Mouse (Mus musculus): ENCODE results near the gene B830017H08Rik. TPM values are rescaled to one million over a fixed set of nuclear protein-coding genes. Genes with fewer than 3 reads are reported as not detected.
A peak's percentile ranks its signal among the peaks of the same experiment; 100 is the strongest.

Gene B830017H08Rik
- total RNA-seq, 2 experiments from 2014 or later = 3.4 to 4.1 TPM

GRCm38 (mm10) chr16:17865293-17865692 lies 32.4 kb downstream of the B830017H08Rik start:
- TF ChIP-seq CTCF (IDR thresholded peaks at IDR 0.05) = no peak
- DNase-seq (ENCODE audit: extremely low spot score in 1 of 2, low spot score in 2 of 2) = no peak
- Histone ChIP-seq H3K27ac (no peak overlapping the region), H3K4me3 (no peak overlapping the region)
- intact Hi-C loops (cut with DNase I) = no loop called here

GRCm38 (mm10) chr16:17865770-17866169 lies 32.8 kb downstream of the B830017H08Rik start:
- TF ChIP-seq CTCF (IDR thresholded peaks at IDR 0.05) = no peak
- intact Hi-C loops (cut with DNase I) = no loop called here
- no peak for DNase-seq (ENCODE audit: extremely low spot score in 1 of 2, low spot score in 2 of 2)
- no peak overlapping the region for H3K4me3 ChIP-seq
- no peak overlapping the region for H3K27ac ChIP-seq

GRCm38 (mm10) chr16:17871248-17871647 lies 38.3 kb downstream of the B830017H08Rik start:
- Histone ChIP-seq H3K4me3 (no peak overlapping the region), H3K27ac (no peak overlapping the region)
- intact Hi-C loops (cut with DNase I) = no loop called here
- no peak for TF ChIP-seq CTCF (IDR thresholded peaks at IDR 0.05)
- DNase-seq (ENCODE audit: extremely low spot score in 1 of 2, low spot score in 2 of 2) = no peak

GRCm38 (mm10) chr16:17872995-17873394 lies 40.1 kb downstream of the B830017H08Rik start:
- intact Hi-C loops (cut with DNase I) = no loop called here
- no peak for DNase-seq (ENCODE audit: extremely low spot score in 1 of 2, low spot score in 2 of 2)
- TF ChIP-seq CTCF (IDR thresholded peaks at IDR 0.05) = no peak

GRCm38 (mm10) chr16:17875174-17875573 lies 42.3 kb downstream of the B830017H08Rik start:
- no peak for DNase-seq (ENCODE audit: extremely low spot score in 1 of 2, low spot score in 2 of 2)
- intact Hi-C loops (cut with DNase I) = no loop called here
- H3K27ac ChIP-seq = no peak overlapping the region

More at GRCm38 (mm10) chr16:17872995-17873394, 40.1 kb downstream of the B830017H08Rik start:
- no peak overlapping the region for H3K4me3 ChIP-seq
- H3K27ac ChIP-seq = no peak overlapping the region

GRCm38 (mm10) chr16:17876096-17876495 lies 43.2 kb downstream of the B830017H08Rik start:
- no peak for DNase-seq (ENCODE audit: extremely low spot score in 1 of 2, low spot score in 2 of 2)
- Histone ChIP-seq H3K27ac (no peak overlapping the region), H3K4me3 (no peak overlapping the region)
- TF ChIP-seq CTCF (IDR thresholded peaks at IDR 0.05) = no peak
- intact Hi-C loops (cut with DNase I) = no loop called here

More at GRCm38 (mm10) chr16:17875174-17875573, 42.3 kb downstream of the B830017H08Rik start:
- H3K4me3 ChIP-seq = no peak overlapping the region
- TF ChIP-seq CTCF (IDR thresholded peaks at IDR 0.05) = no peak

- 0 out of 2 replicates have a peak overlapping the region, but pooled peaks have one; percentile 26 for H3K27ac ChIP-seq
- no peak for DNase-seq (ENCODE audit: extremely low spot score in 1 of 2, low spot score in 2 of 2)
Observed at GRCm38 (mm10) chr16:17879571-17879970, 46.6 kb downstream of the B830017H08Rik start.

GRCm38 (mm10) chr16:17882196-17882595 lies 49.3 kb downstream of the B830017H08Rik start:
- DNase-seq (ENCODE audit: extremely low spot score in 1 of 2, low spot score in 2 of 2) = no peak
- Histone ChIP-seq H3K4me3 (no peak overlapping the region), H3K27ac (no peak overlapping the region)
- TF ChIP-seq CTCF (IDR thresholded peaks at IDR 0.05) = no peak
- intact Hi-C loops (cut with DNase I) = no loop called here

More at GRCm38 (mm10) chr16:17879571-17879970, 46.6 kb downstream of the B830017H08Rik start:
- intact Hi-C loops (cut with DNase I) = no loop called here
- no peak overlapping the region for H3K4me3 ChIP-seq
- TF ChIP-seq CTCF (IDR thresholded peaks at IDR 0.05) = no peak

- intact Hi-C loops (cut with DNase I) = no loop called here
- TF ChIP-seq CTCF (IDR thresholded peaks at IDR 0.05) = no peak
- DNase-seq (ENCODE audit: extremely low spot score in 1 of 2, low spot score in 2 of 2) = no peak
- Histone ChIP-seq H3K4me3 (no peak overlapping the region), H3K27ac (no peak overlapping the region)
Observed at GRCm38 (mm10) chr16:17884116-17884515, 51.2 kb downstream of the B830017H08Rik start.

Other genes starting within 250 kb of the B830017H08Rik start
- gene Slc7a4, start 249.9 kb upstream of the B830017H08Rik start, total RNA-seq (2021) = 10 to 100 TPM; 82.7 to 83.0 TPM
- gene Smpd4, start 213.8 kb upstream of the B830017H08Rik start, total RNA-seq (2021) = 10 to 100 TPM; 73.7 to 82.8 TPM
- gene Ccdc74a, start 186.7 kb upstream of the B830017H08Rik start, total RNA-seq (2021) = 10 to 100 TPM; 22.9 to 26.2 TPM
- gene Med15, start 100.2 kb upstream of the B830017H08Rik start, total RNA-seq (2021) = 10 to 100 TPM; 76.9 to 83.4 TPM
- gene Klhl22, start 73.5 kb upstream of the B830017H08Rik start, total RNA-seq (2021) = 10 to 100 TPM; 84.9 to 86.0 TPM
- gene Scarf2, start 35.8 kb upstream of the B830017H08Rik start, total RNA-seq (2021) = 1 to 10 TPM; 2.8 to 5.9 TPM
- 10 to 100 TPM; 12.2 to 16.4 TPM for gene Car15, start 5.2 kb downstream of the B830017H08Rik start, total RNA-seq (2021)
- 1 to 10 TPM; 2.3 to 3.2 TPM for gene Gm20518, start 58.5 kb downstream of the B830017H08Rik start, total RNA-seq (2021)
- not detected for gene Tssk1, start 61.1 kb downstream of the B830017H08Rik start, total RNA-seq (2021)
- 10 to 100 TPM; 93.2 to 99.7 TPM for gene Dgcr2, start 65.4 kb downstream of the B830017H08Rik start, total RNA-seq (2021)
- not detected for gene Tssk2, start 65.5 kb downstream of the B830017H08Rik start, total RNA-seq (2021)
- gene Ess2, start 78.2 kb downstream of the B830017H08Rik start, total RNA-seq (2021) = 10 to 100 TPM; 27.8 to 31.8 TPM
- gene Gsc2, start 81.9 kb downstream of the B830017H08Rik start, total RNA-seq (2021) = not detected
- gene Slc25a1, start 95.1 kb downstream of the B830017H08Rik start, total RNA-seq (2021) = 10 to 100 TPM; 39.2 to 43.9 TPM
- not detected for gene Vpreb2, start 147.3 kb downstream of the B830017H08Rik start, total RNA-seq (2021)
- gene Dgcr6, start 219.7 kb downstream of the B830017H08Rik start, total RNA-seq (2021) = 10 to 100 TPM; 96.1 to 96.8 TPM